ENCODE assay signal across 25 mouse cellular contexts in genomic region chr15:96372628-96373027, GRCm38 (mm10).
"Had no signal": no experiment of that assay in that cellular context is flagged by ENCODE, and none has a peak within 500 bp of the region (broad histone marks: within the 10 kb centered on the region; RNA-seq: fewer than 3 reads in every experiment).

No protein-coding gene starts in this region.

- H3K4me1 ChIP-seq: embryonic facial prominence, embryonic 10.5 days; embryonic facial prominence, embryonic 12.5 days; embryonic facial prominence, embryonic 15.5 days; forebrain, embryonic 10.5 days; forebrain, embryonic 12.5 days; forebrain, embryonic 13.5 days had no signal

- H3K9me3 ChIP-seq: embryonic facial prominence, embryonic 10.5 days; embryonic facial prominence, embryonic 12.5 days; embryonic facial prominence, embryonic 13.5 days; embryonic facial prominence, embryonic 15.5 days; forebrain, embryonic 10.5 days; forebrain, embryonic 12.5 days; forebrain, embryonic 13.5 days; forebrain, embryonic 15.5 days had no signal

- H3K27me3 ChIP-seq: embryonic facial prominence, embryonic 12.5 days; embryonic facial prominence, embryonic 13.5 days; embryonic facial prominence, embryonic 15.5 days; forebrain, embryonic 12.5 days; forebrain, embryonic 13.5 days; forebrain, embryonic 15.5 days had no signal

- H3K4me3 ChIP-seq: embryonic facial prominence, embryonic 10.5 days; embryonic facial prominence, embryonic 12.5 days; embryonic facial prominence, embryonic 13.5 days; embryonic facial prominence, embryonic 15.5 days; erythroblast, embryonic 14.5 days; forebrain, embryonic 10.5 days; forebrain, embryonic 12.5 days; forebrain, embryonic 13.5 days; forebrain, embryonic 15.5 days; gastrocnemius, adult 2 months had no signal

- H3K9ac ChIP-seq: embryonic facial prominence, embryonic 12.5 days; embryonic facial prominence, embryonic 13.5 days; embryonic facial prominence, embryonic 15.5 days; forebrain, embryonic 12.5 days; forebrain, embryonic 13.5 days; forebrain, embryonic 15.5 days; forebrain, postnatal 0 days had no signal

- DNase-seq: cerebellum, adult 2 months; cerebellum, adult 8-10 months; cerebellum, adult 9-10 months; cerebellum, adult 9-11 months; cerebellum, postnatal 14 days; cerebellum, postnatal 36 days; embryo, embryonic 11 days; forebrain, postnatal 0 days; gastrocnemius, adult 2 months; gastrocnemius, postnatal 10 days; gastrocnemius, postnatal 14 days; gastrocnemius, postnatal 25 days; gastrocnemius, postnatal 36 days; heart, adult 18-20 months had no signal

- H3K27ac ChIP-seq: embryonic facial prominence, embryonic 10.5 days; embryonic facial prominence, embryonic 12.5 days; embryonic facial prominence, embryonic 13.5 days; embryonic facial prominence, embryonic 15.5 days; forebrain, embryonic 10.5 days; forebrain, embryonic 12.5 days; forebrain, embryonic 13.5 days; forebrain, embryonic 15.5 days; gastrocnemius, adult 2 months had no signal

- H3K4me2 ChIP-seq: embryonic facial prominence, embryonic 12.5 days; embryonic facial prominence, embryonic 13.5 days; embryonic facial prominence, embryonic 15.5 days; forebrain, embryonic 12.5 days; forebrain, embryonic 13.5 days; forebrain, embryonic 15.5 days had no signal

- ATAC-seq: forebrain, embryonic 13.5 days; forebrain, embryonic 14.5 days; forebrain, embryonic 15.5 days; forebrain, embryonic 16.5 days; forebrain, postnatal 0 days had no signal
